Mouse (Mus musculus) MEL (cell line): Measurements from ENCODE around the gene Gm26992.

Source experiments
- CTCF ChIP-seq, 3 experiments: IDR thresholded peaks in 2 of 3; conservative IDR thresholded peaks in 1 of 3; 2 replicates each; pipeline ENCODE4 v1.5.1; 2011 to 2012; ENCODE audit warnings: low read length in 3 of 3, low read depth in 2 of 3, mild to moderate bottlenecking in 2 of 3, improper control_type of control experiment in 1 of 3, inconsistent platforms in 1 of 3, mixed read lengths in 1 of 3, moderate library complexity in 1 of 3; ENCODE audit not compliant: control insufficient read depth in 1 of 3, insufficient read depth in 1 of 3, poor library complexity in 1 of 3, severe bottlenecking in 1 of 3
- E2F4 ChIP-seq: IDR thresholded peaks from 2 replicates; pipeline ENCODE4 v1.6.1; 2011; ENCODE audit warnings: low read depth, low read length, improper control_type of control experiment, borderline replicate concordance
- EP300 ChIP-seq, 2 experiments: IDR thresholded peaks; 2 replicates each; pipeline ENCODE4 v1.6.1; 2011; ENCODE audit warnings: improper control_type of control experiment in 2 of 2, low read length in 2 of 2, low read depth in 1 of 2, mild to moderate bottlenecking in 1 of 2
- ETS1 ChIP-seq: IDR thresholded peaks from 2 replicates; pipeline ENCODE4 v1.6.1; 2012; ENCODE audit warnings: low read depth, mild to moderate bottlenecking, inconsistent platforms, low read length, improper control_type of control experiment, moderate library complexity
- GATA1 ChIP-seq: IDR thresholded peaks from 2 replicates; pipeline ENCODE4 v1.6.1; 2011; ENCODE audit warnings: low read depth, low read length, improper control_type of control experiment
- MAX ChIP-seq: IDR thresholded peaks from 2 replicates; pipeline ENCODE4 v1.6.1; 2011; ENCODE audit warnings: low read length, improper control_type of control experiment
- POLR2A ChIP-seq, 2 experiments: IDR thresholded peaks; 2 replicates each; pipeline ENCODE4 v1.6.1; 2011 to 2012; ENCODE audit warnings: low read length in 2 of 2, mild to moderate bottlenecking in 2 of 2, control low read depth in 1 of 2, improper control_type of control experiment in 1 of 2, low read depth in 1 of 2, moderate library complexity in 1 of 2; ENCODE audit not compliant: control insufficient read depth in 1 of 2, insufficient read depth in 1 of 2, poor library complexity in 1 of 2
- RAD21 ChIP-seq: IDR thresholded peaks from 2 replicates; pipeline ENCODE4 v1.6.1; 2011; ENCODE audit warnings: mild to moderate bottlenecking, low read depth, low read length, improper control_type of control experiment
- ZMIZ1 ChIP-seq: IDR thresholded peaks from 2 replicates; pipeline ENCODE4 v1.6.1; 2012; ENCODE audit warnings: low read depth, mild to moderate bottlenecking, inconsistent platforms, low read length, improper control_type of control experiment, moderate library complexity

GRCm38 (mm10) chrX:103492398-103493256 is 70.8 kb downstream of the Gm26992 start:
- TF ChIP-seq E2F4 (no peak), CTCF (IDR thresholded peaks at IDR 0.05 in 2 of 3, conservative IDR thresholded peaks at IDR 0.05 in 1 of 3; ENCODE audit: control insufficient read depth in 1 of 3, insufficient read depth in 1 of 3, low read depth in 2 of 3, low read length in 3 of 3, poor library complexity in 1 of 3, severe bottlenecking in 1 of 3) (no peak), POLR2A (IDR thresholded peaks at IDR 0.05; ENCODE audit: control insufficient read depth in 1 of 2, insufficient read depth in 1 of 2, low read depth in 1 of 2, low read length in 2 of 2, poor library complexity in 1 of 2) (no peak), EP300 (IDR thresholded peaks at IDR 0.05; ENCODE audit: low read depth in 1 of 2, low read length in 2 of 2) (no peak), ETS1 (no peak), MAX (no peak), RAD21 (no peak), GATA1 (no peak), ZMIZ1 (no peak)
